In genomic region chr7:3646188-3646587, GRCm38 (mm10) we compare ENCODE assay signal across 8 mouse cellular contexts. TPM values are rescaled to one million over a fixed set of nuclear protein-coding genes. Genes with fewer than 3 reads are reported as not detected.
DNase-seq lines count a peak whose midpoint lies in the region; ATAC-seq and TF ChIP-seq lines count a peak whose summit lies in the region.

No protein-coding gene starts in this region.

- no peak for TF ChIP-seq CTCF in stomach, postnatal 0 days (IDR thresholded peaks at IDR 0.05; ENCODE audit: low read depth)

- TF ChIP-seq EP300 in stomach, postnatal 0 days (optimal IDR thresholded peaks at IDR 0.05), result no peak

- 13% methylated on average over 9 of the region's 9 CpGs for WGBS in limb, embryonic 15.5 days
- WGBS in stomach, postnatal 0 days, result 7% methylated on average over 9 of the region's 9 CpGs

- peak overlapping the region; percentile 99 for H3K27ac ChIP-seq in limb, embryonic 15.5 days
- peak overlapping the region; percentile 99; the same call in 1 of the 2 replicates for H3K27ac ChIP-seq in stomach, postnatal 0 days (replicated peaks)

- DNase-seq in thymus, postnatal 0 days (ENCODE audit: low spot score), result peak; percentile 19
- no peak for DNase-seq in thymus, postnatal 14 days
- no peak for DNase-seq in stomach, postnatal 0 days (ENCODE audit: low spot score)
- DNase-seq in adrenal gland, adult 18-20 months (ENCODE audit: low spot score in 2 of 2), result no peak
- DNase-seq in left cerebral cortex, postnatal 10 days (ENCODE audit: extremely low spot score in 1 of 2, low spot score in 2 of 2), result no peak

- intact Hi-C loops in left cerebral cortex, postnatal 10 days (cut with DNase I), result no loop called here

- H3K27me3 ChIP-seq in erythroblast, embryonic 14.5 days (ENCODE audit: control insufficient read depth), result no peaks in the 10 kb centered on the region
- no peaks in the 10 kb centered on the region for H3K27me3 ChIP-seq in limb, embryonic 15.5 days
- no peaks in the 10 kb centered on the region for H3K27me3 ChIP-seq in stomach, postnatal 0 days (ENCODE audit: control insufficient read depth, insufficient read depth, low read length)

- no peaks in the 10 kb centered on the region for H3K9me3 ChIP-seq in erythroblast, embryonic 14.5 days (ENCODE audit: control insufficient read depth, low read length)
- no peaks in the 10 kb centered on the region for H3K9me3 ChIP-seq in limb, embryonic 15.5 days
- H3K9me3 ChIP-seq in stomach, postnatal 0 days (ENCODE audit: control insufficient read depth, low read length), result no peaks in the 10 kb centered on the region

- ATAC-seq in erythroblast, adult 5-6 weeks (replicated peaks; ENCODE audit: low FRiP score, poor library complexity, severe bottlenecking), result no peak
- no peak for ATAC-seq in limb, embryonic 15.5 days (ENCODE audit: insufficient number of reproducible peaks, low FRiP score, low TSS enrichment, low read depth)
- ATAC-seq in stomach, postnatal 0 days (ENCODE audit: low FRiP score, low TSS enrichment), result no peak

- H3K4me2 ChIP-seq in limb, embryonic 15.5 days, result peak overlapping the region; percentile 58
- peak overlapping the region; percentile 80 for H3K4me2 ChIP-seq in stomach, postnatal 0 days (replicated peaks; ENCODE audit: low read depth)

- H3K9ac ChIP-seq in limb, embryonic 15.5 days, result peak overlapping the region; percentile 100
- H3K9ac ChIP-seq in stomach, postnatal 0 days (ENCODE audit: low read length), result peak overlapping the region; percentile 98

- peaks cover 62% of the 10 kb centered on the region for H3K36me3 ChIP-seq in erythroblast, embryonic 14.5 days (ENCODE audit: control insufficient read depth)
- peaks cover 25% of the 10 kb centered on the region for H3K36me3 ChIP-seq in limb, embryonic 15.5 days
- H3K36me3 ChIP-seq in stomach, postnatal 0 days (ENCODE audit: control insufficient read depth, insufficient read depth, low read length), result peaks cover 4% of the 10 kb centered on the region

- H3K4me3 ChIP-seq in erythroblast, embryonic 14.5 days (replicated peaks), result peak overlapping the region; percentile 83
- H3K4me3 ChIP-seq in limb, embryonic 15.5 days, result peak overlapping the region; percentile 94
- peak overlapping the region; percentile 99 for H3K4me3 ChIP-seq in stomach, postnatal 0 days (ENCODE audit: low read depth, low read length)

- peaks cover 45% of the 10 kb centered on the region for H3K4me1 ChIP-seq in erythroblast, embryonic 14.5 days (ENCODE audit: control insufficient read depth)
- peaks cover 32% of the 10 kb centered on the region for H3K4me1 ChIP-seq in limb, embryonic 15.5 days
- H3K4me1 ChIP-seq in stomach, postnatal 0 days (replicated peaks; ENCODE audit: control insufficient read depth, insufficient read depth), result peaks cover 10% of the 10 kb centered on the region

RNA-seq across cellular contexts. Expression of gene Cnot3, which starts 1.1 kb away (rescaled TPM):
- 50.1 and 53.8 TPM in 2 replicates for polyA plus RNA-seq in erythroblast, embryonic 14.5 days (2012)
- 80.9 and 94.9 TPM in 2 replicates for total RNA-seq in erythroblast, adult 5-6 weeks (2015; ENCODE audit: low replicate concordance)
- total RNA-seq in erythroblast, adult 5-6 weeks (2017; ENCODE audit: low replicate concordance), result 15.2 and 20.4 TPM in 2 replicates
- polyA plus RNA-seq in thymus, postnatal 0 days (2015; fragmentation: Nextera tagmentation; extraction: Ambion mirVana), result 42.6 and 44.5 TPM in 2 replicates
- polyA plus RNA-seq in limb, embryonic 15.5 days (2015; fragmentation: Nextera tagmentation; extraction: Ambion mirVana), result 48.3 and 53.3 TPM in 2 replicates
- 19.7 and 20.0 TPM in 2 replicates for polyA plus RNA-seq in stomach, postnatal 0 days (2015; fragmentation: Nextera tagmentation; extraction: Ambion mirVana)
- total RNA-seq in adrenal gland, adult 18-20 months (2021), result 10 to 100 TPM; 52.8 to 53.6 TPM
- 10 to 100 TPM; 48.2 to 60.9 TPM for total RNA-seq in left cerebral cortex, postnatal 10 days (2021)

RNA-seq across cellular contexts. Expression of gene Prpf31, which starts 16.4 kb away (rescaled TPM):
- polyA plus RNA-seq in erythroblast, embryonic 14.5 days (2012), result 3.2 TPM in 2 replicates
- total RNA-seq in erythroblast, adult 5-6 weeks (2015; ENCODE audit: low replicate concordance), result 8.8 and 10.4 TPM in 2 replicates
- 9.5 and 16.4 TPM in 2 replicates for total RNA-seq in erythroblast, adult 5-6 weeks (2017; ENCODE audit: low replicate concordance)
- polyA plus RNA-seq in thymus, postnatal 0 days (2015; fragmentation: Nextera tagmentation; extraction: Ambion mirVana), result 88.2 and 93.1 TPM in 2 replicates
- polyA plus RNA-seq in limb, embryonic 15.5 days (2015; fragmentation: Nextera tagmentation; extraction: Ambion mirVana), result 88.3 and 94.0 TPM in 2 replicates
- 40.3 and 43.6 TPM in 2 replicates for polyA plus RNA-seq in stomach, postnatal 0 days (2015; fragmentation: Nextera tagmentation; extraction: Ambion mirVana)
- total RNA-seq in adrenal gland, adult 18-20 months (2021), result 10 to 100 TPM; 34.4 to 37.6 TPM
- total RNA-seq in left cerebral cortex, postnatal 10 days (2021), result 10 to 100 TPM; 54.8 to 63.6 TPM

RNA-seq across cellular contexts. Expression of gene Tfpt, which starts 16.5 kb away (rescaled TPM):
- polyA plus RNA-seq in erythroblast, embryonic 14.5 days (2012), result 3.1 and 3.3 TPM in 2 replicates
- total RNA-seq in erythroblast, adult 5-6 weeks (2015; ENCODE audit: low replicate concordance), result 4.2 and 4.6 TPM in 2 replicates
- total RNA-seq in erythroblast, adult 5-6 weeks (2017; ENCODE audit: low replicate concordance), result 15.4 and 15.5 TPM in 2 replicates
- polyA plus RNA-seq in thymus, postnatal 0 days (2015; fragmentation: Nextera tagmentation; extraction: Ambion mirVana), result 20.8 and 28.9 TPM in 2 replicates
- 23.2 and 24.6 TPM in 2 replicates for polyA plus RNA-seq in limb, embryonic 15.5 days (2015; fragmentation: Nextera tagmentation; extraction: Ambion mirVana)
- polyA plus RNA-seq in stomach, postnatal 0 days (2015; fragmentation: Nextera tagmentation; extraction: Ambion mirVana), result 14.6 and 17.7 TPM in 2 replicates
- 10 to 100 TPM; 19.0 to 27.7 TPM for total RNA-seq in adrenal gland, adult 18-20 months (2021)
- 10 to 100 TPM; 34.5 to 37.9 TPM for total RNA-seq in left cerebral cortex, postnatal 10 days (2021)

RNA-seq across cellular contexts. Expression of gene Leng1, which starts 19.5 kb away (rescaled TPM):
- 1.0 and 1.3 TPM in 2 replicates for polyA plus RNA-seq in erythroblast, embryonic 14.5 days (2012)
- total RNA-seq in erythroblast, adult 5-6 weeks (2015; ENCODE audit: low replicate concordance), result 1.5 and 5.0 TPM in 2 replicates
- total RNA-seq in erythroblast, adult 5-6 weeks (2017; ENCODE audit: low replicate concordance), result 1.7 and 2.6 TPM in 2 replicates
- 20.7 and 22.9 TPM in 2 replicates for polyA plus RNA-seq in thymus, postnatal 0 days (2015; fragmentation: Nextera tagmentation; extraction: Ambion mirVana)
- polyA plus RNA-seq in limb, embryonic 15.5 days (2015; fragmentation: Nextera tagmentation; extraction: Ambion mirVana), result 20.3 and 21.8 TPM in 2 replicates
- 10.6 and 11.7 TPM in 2 replicates for polyA plus RNA-seq in stomach, postnatal 0 days (2015; fragmentation: Nextera tagmentation; extraction: Ambion mirVana)
- total RNA-seq in adrenal gland, adult 18-20 months (2021), result 10 to 100 TPM; 14.0 to 14.2 TPM
- total RNA-seq in left cerebral cortex, postnatal 10 days (2021), result 1 to 10 TPM; 4.4 to 5.5 TPM

RNA-seq across cellular contexts. Expression of gene Ndufa3, which starts 29.0 kb away (rescaled TPM):
- 3.6 and 5.5 TPM in 2 replicates for polyA plus RNA-seq in erythroblast, embryonic 14.5 days (2012)
- total RNA-seq in erythroblast, adult 5-6 weeks (2015; ENCODE audit: low replicate concordance), result 136 and 146 TPM in 2 replicates
- 46.0 and 54.0 TPM in 2 replicates for total RNA-seq in erythroblast, adult 5-6 weeks (2017; ENCODE audit: low replicate concordance)
- 523 and 568 TPM in 2 replicates for polyA plus RNA-seq in thymus, postnatal 0 days (2015; fragmentation: Nextera tagmentation; extraction: Ambion mirVana)
- 425 and 461 TPM in 2 replicates for polyA plus RNA-seq in limb, embryonic 15.5 days (2015; fragmentation: Nextera tagmentation; extraction: Ambion mirVana)
- polyA plus RNA-seq in stomach, postnatal 0 days (2015; fragmentation: Nextera tagmentation; extraction: Ambion mirVana), result 491 and 535 TPM in 2 replicates
- 100 to 1,000 TPM; 743 to 913 TPM for total RNA-seq in adrenal gland, adult 18-20 months (2021)
- 100 to 1,000 TPM; 531 to 541 TPM for total RNA-seq in left cerebral cortex, postnatal 10 days (2021)
